Mouse (Mus musculus): ENCODE measurements around the gene Serpini1.

Serpini1 gene

GRCm38 (mm10) chr3:75687187-75687825 lies 130.0 kb downstream of the Serpini1 start:
- Histone ChIP-seq H3K9me3 (ENCODE audit: low read length) (no peaks in the 10 kb centered on the region), H3K36me3 (ENCODE audit: insufficient read depth, low read length) (no peaks in the 10 kb centered on the region), H3K4me3 (replicated peaks; ENCODE audit: low read length) (no peak overlapping the region), H3K4me1 (replicated peaks; ENCODE audit: low read depth, low read length) (no peaks in the 10 kb centered on the region), H3K27me3 (ENCODE audit: insufficient read depth, low read length) (no peaks in the 10 kb centered on the region)
- no peak for TF ChIP-seq NANOG (IDR thresholded peaks at IDR 0.05; ENCODE audit: borderline replicate concordance, low read length)
- no peak for TF ChIP-seq POU5F1 (IDR thresholded peaks at IDR 0.05; ENCODE audit: borderline replicate concordance, low read length)
- no peak for TF ChIP-seq CTCF (conservative IDR thresholded peaks at IDR 0.05; ENCODE audit: low read length)

GRCm38 (mm10) chr3:75690321-75690720 lies 133.0 kb downstream of the Serpini1 start:
- TF ChIP-seq NANOG (IDR thresholded peaks at IDR 0.05; ENCODE audit: borderline replicate concordance, low read length) = no peak
- TF ChIP-seq POU5F1 (IDR thresholded peaks at IDR 0.05; ENCODE audit: borderline replicate concordance, low read length) = no peak
- no peak for TF ChIP-seq CTCF (conservative IDR thresholded peaks at IDR 0.05; ENCODE audit: low read length)
- Histone ChIP-seq H3K27me3 (ENCODE audit: insufficient read depth, low read length) (no peaks in the 10 kb centered on the region), H3K36me3 (ENCODE audit: insufficient read depth, low read length) (no peaks in the 10 kb centered on the region), H3K9me3 (ENCODE audit: low read length) (no peaks in the 10 kb centered on the region), H3K4me3 (replicated peaks; ENCODE audit: low read length) (no peak overlapping the region), H3K4me1 (replicated peaks; ENCODE audit: low read depth, low read length) (no peaks in the 10 kb centered on the region)

- Histone ChIP-seq H3K36me3 (ENCODE audit: insufficient read depth, low read length) (no peaks in the 10 kb centered on the region), H3K4me1 (replicated peaks; ENCODE audit: low read depth, low read length) (peaks cover 7% of the 10 kb centered on the region; the same call in 1 of the 2 replicates), H3K9me3 (ENCODE audit: low read length) (no peaks in the 10 kb centered on the region), H3K27me3 (ENCODE audit: insufficient read depth, low read length) (no peaks in the 10 kb centered on the region), H3K4me3 (replicated peaks; ENCODE audit: low read length) (no peak overlapping the region)
- TF ChIP-seq CTCF (conservative IDR thresholded peaks at IDR 0.05; ENCODE audit: low read length) (no peak), POU5F1 (IDR thresholded peaks at IDR 0.05; ENCODE audit: borderline replicate concordance, low read length) (no peak), NANOG (IDR thresholded peaks at IDR 0.05; ENCODE audit: borderline replicate concordance, low read length) (no peak)
Observed at GRCm38 (mm10) chr3:75692088-75692487, 134.7 kb downstream of the Serpini1 start.
